Mouse (Mus musculus): ENCODE measurements around the gene 4932438H23Rik.

DNA sequence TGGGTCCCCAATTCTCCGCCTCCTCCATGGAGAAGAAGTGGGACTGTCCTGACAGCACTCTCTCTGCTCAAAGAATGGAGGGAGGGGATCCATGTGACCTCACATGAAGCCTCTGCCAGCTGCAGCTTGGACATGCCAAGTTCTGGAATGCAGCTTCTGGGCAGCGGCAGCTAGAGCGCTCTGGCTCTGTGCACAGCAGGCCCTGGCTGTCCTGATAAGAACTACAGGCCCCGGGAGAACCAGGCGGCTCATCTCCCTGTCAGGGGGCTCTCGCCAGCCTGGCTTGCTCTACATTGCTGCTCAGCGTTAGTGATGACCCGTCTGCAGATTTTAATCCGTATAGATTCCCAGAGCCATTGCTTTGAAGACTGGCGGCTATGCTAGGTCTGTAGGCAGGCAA is 44.6 kb upstream of the 4932438H23Rik start:
- TF ChIP-seq FOSL1 (IDR thresholded peaks at IDR 0.05; ENCODE audit: insufficient read depth, low read length, poor library complexity, severe bottlenecking) (no peak), MAX (IDR thresholded peaks at IDR 0.05) (no peak), CTCF (IDR thresholded peaks at IDR 0.05; ENCODE audit: control insufficient read depth, insufficient read depth, insufficient read length) (no peak), MYOG (IDR thresholded peaks at IDR 0.05; ENCODE audit: control insufficient read depth, extremely low read depth, insufficient read length) (no peak), USF1 (IDR thresholded peaks at IDR 0.05; ENCODE audit: low read depth) (no peak), CEBPB (IDR thresholded peaks at IDR 0.05; ENCODE audit: low read depth) (no peak), MYOD1 (IDR thresholded peaks at IDR 0.05; ENCODE audit: control insufficient read depth, insufficient read length, low read depth) (no peak)
